Mouse (Mus musculus) spleen, adult 12 weeks (tissue): ENCODE measurements around the gene Epha5.

Experiments
- DNase-seq: peaks from one replicate; pipeline ENCODE4 v3.0.0; 2022; ENCODE audit warnings: low spot score

Gene Epha5

GRCm38 (mm10) chr5:84417062-84417879 is at the start of gene Epha5:
Gene Epha5, minus strand, starts transcription at chr5:84417382.
- no peak for DNase-seq

DNA sequence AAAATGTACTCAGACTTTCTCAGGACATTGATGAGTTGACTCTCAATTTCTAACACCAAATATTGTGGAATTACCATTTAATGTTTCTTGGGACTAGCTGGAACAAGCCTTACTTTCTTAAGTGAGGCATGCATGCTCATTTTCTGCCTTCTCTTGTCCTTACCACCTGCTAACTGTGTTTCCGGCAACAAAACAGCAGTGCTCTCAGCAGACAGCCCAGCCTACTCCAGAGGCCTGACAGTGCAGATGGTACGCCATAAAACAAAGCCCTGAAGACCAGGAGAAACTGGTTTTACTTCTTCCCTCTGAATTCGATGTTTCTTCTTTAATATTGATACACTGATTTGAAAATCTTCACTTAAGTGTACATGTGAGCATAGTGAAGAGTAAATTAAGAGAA is 39.0 kb upstream of the Epha5 start:
- DNase-seq = no peak

DNA sequence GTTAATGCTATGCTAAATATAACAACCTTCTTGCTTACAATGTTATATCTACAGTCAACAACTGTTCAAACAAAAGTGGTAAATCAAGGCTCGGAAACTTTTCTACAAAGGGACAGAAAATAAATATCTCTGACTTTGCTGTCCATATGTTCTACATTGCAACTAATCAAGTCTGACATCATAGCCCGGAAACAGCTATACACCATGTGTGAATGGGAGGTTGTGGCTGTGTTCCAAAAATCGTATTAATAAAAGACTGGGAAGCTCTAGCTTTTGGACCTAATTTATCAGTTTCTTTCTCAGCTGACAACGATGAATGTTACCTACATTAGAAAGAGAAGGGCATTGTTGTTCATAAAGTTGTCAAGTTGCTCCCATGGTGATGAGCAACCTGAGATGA is 37.5 kb upstream of the Epha5 start:
- DNase-seq = no peak

GRCm38 (mm10) chr5:84453839-84454238 is 36.7 kb upstream of the Epha5 start:
- no peak for DNase-seq

DNA sequence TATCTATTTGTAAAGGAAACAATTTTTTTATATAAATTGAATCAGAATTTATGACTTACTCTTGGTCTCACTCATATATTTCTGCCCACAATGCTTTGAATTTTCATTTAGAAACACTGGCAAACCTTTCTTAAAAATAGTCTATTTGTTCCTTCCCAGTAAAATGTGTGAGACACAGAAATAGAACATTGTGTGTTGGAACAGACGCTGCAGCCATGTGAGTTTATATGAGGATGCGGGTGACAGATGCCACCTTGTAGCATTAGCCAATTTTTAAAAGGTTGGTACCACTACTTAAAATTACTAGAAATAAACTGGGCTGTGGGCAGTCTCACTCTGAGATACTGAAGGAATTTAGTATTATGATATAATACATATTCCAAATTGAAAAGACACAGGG is 23.1 kb upstream of the Epha5 start:
- no peak for DNase-seq

GRCm38 (mm10) chr5:84415961-84416821 is 991 bp downstream of the Epha5 start:
- DNase-seq = no peak

- DNase-seq = no peak
Observed at GRCm38 (mm10) chr5:84414931-84415431, 2.2 kb downstream of the Epha5 start.

GRCm38 (mm10) chr5:84413026-84413425 is 4.2 kb downstream of the Epha5 start:
- no peak for DNase-seq

DNA sequence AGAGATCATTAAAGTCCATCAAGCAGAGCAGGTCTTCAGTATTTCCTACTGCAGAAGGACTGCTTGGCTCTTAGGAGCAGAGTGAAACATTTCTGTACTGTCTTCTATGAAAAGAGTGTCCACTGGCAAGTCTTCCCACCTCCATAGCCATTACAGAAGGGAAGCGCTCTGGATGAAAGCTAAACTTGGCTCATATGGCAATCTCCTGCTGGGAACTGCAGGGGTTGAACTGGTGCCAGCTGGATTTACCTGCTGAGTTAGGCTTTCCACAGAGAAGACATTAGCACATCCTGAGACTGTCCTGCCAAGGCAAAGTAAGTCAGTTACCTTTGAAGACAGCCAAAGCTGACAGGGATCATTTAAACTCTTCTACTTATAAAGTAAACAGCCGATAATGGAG is 8.8 kb downstream of the Epha5 start:
- DNase-seq = no peak

DNA sequence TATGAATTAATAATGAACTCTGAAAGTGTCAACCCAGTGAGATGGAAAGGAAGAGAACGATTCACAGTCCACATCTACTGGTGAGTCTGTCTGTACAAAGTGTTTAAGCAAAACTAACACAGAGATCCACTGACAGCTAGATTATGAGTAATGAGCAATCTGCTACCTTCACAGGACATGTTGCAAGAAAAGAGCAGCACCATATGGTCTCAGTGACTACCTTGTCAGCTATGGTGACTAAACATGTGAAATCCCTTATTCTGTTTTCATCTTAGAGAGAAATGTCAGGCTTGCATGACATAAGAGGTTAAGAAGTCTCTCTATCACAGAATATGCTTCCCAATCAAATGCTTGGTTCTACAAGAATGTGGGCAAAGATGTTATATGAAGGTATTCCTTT is 20.1 kb downstream of the Epha5 start:
- DNase-seq = no peak

GRCm38 (mm10) chr5:84365334-84365733 is 51.8 kb downstream of the Epha5 start:
- DNase-seq = no peak

DNA sequence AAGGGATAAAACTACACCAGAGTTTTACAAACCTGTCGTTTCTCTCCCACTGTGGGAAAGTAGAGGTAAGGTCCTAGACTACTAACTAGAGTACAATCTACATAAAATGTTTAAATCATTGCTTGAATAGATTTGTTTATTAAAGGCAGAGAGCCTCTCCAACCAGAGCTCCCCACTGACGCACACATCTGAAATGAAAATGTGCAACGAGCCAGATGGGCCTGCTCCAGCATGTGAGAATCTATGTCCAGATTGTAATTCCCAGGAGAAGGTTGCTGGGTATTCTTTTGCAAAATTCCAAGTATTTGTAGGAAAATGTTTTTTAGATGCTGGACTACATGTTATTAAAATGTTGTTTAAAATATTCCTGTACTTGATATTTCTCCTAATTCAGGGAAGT is 57.8 kb downstream of the Epha5 start:
- no peak for DNase-seq

DNA sequence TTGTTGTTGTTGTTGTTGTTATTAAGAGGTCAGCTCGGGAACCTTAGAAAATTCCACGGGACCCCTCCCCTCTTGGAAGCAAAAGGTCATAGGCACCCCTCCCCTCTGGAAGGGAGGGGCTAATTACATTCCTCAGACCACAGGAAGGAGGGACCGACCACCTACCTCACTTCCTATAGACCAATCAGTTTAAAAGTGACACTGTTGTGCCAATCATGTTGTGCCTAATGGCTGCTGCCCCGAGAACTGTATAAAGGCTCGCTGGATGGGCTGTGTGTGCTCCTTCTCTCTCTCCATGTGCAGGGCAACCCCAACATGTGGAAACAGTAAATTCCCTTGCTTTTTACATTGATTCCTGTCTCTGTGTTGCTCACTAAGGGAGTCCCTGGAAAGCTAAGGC is 64.1 kb downstream of the Epha5 start:
- no peak for DNase-seq

- DNase-seq = no peak
Observed at GRCm38 (mm10) chr5:84346728-84347499, 70.3 kb downstream of the Epha5 start.

GRCm38 (mm10) chr5:84335834-84336465 is 81.2 kb downstream of the Epha5 start:
- DNase-seq = no peak

DNA sequence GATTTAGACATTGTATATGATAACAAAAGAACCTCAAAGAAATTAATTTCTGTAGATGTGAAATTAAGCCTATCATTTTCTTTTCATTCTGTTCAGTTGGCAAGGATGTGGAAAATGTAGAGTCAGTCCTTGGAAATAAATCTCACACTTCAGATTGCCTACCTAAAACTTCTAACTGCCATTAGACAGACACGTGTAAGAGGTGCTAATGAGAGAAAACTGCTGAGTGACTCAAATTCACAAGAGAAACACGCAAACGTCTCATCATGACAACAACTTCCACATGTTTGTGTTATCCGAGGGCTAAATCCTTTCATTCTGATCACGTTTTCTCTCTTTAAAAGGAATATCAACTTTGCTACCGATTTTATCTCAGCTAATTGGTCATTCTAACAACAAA is 82.7 kb downstream of the Epha5 start:
- no peak for DNase-seq

DNA sequence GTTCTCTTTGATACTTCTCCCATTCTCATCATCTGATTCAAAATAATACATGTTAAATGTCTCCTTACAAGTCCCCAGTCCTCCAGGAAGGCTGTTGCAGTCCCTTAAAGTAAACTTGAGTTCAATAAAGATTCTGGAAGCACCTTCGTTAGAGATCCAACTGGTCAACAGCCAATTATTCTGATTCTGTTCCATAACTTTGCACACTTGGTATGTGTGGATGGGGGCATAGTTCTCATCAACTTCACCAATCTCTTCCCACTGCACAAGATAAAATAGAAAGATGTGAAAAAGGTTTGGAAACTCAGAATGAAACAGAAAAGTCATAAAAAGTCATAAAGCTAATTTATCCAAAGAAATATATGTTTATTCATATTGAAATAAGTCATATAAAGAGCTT is 85.6 kb downstream of the Epha5 start:
- no peak for DNase-seq

DNA sequence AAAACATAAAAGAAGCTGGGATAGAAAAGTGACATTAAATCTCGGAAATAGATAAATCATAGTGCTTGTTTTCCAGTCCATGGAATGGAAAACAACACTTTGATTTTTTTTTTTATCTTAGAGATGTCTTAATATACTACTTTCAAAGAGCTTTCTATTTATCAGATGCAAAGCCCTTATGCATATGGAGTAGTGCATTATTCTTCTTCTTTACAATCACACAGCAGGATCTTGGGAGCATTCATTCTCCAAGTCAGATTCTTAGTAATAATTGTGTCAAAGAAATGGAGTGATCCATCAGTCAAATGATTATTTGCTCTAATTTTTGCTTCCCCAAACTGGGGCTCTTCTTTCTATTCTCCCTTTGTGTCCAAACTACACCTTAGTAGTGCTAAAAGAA is 96.6 kb downstream of the Epha5 start:
- no peak for DNase-seq

DNA sequence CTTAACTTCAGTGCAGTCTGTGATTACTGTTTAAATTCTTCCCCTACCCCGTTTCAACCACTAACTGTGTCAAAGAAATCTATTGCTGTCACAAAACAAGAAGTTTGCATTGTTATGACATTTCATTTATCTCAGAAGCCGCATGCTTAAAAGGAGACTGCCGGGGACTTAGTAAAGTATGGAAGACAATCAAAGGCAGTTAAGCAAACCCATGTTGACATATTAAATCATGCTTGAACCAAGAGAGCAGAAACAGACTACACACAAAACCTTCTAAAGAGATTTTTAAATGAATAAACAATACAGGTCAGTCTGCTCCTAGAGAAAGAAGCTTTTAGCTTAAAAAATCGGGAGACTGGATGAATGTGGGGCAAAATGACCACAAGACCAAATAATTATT is 97.0 kb downstream of the Epha5 start:
- DNase-seq = no peak

DNA sequence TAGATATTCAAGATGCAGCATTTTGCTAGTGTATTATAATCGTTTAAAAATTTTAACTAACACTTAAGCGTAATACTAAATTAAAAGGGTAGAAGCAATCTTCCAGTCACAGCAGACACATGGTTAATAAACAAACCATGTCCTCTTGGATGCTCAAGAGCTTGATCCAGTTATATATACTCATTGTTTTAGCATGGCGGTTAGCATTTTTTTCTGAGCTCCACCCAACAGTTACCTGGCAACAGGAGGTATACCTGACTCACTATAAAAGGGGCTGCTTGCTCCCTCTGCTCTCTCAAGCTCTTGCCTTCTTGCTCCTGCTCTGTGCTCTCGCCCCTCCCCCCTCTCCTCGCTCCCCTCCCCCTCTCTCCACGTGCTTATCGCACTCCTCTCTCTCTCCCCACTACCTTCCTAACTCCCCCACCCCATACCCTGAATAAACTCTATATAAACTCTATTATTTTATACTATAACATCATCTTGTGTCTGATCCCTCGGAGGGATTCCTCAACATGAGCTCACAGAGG is 98.3 kb downstream of the Epha5 start:
- DNase-seq = no peak

DNA sequence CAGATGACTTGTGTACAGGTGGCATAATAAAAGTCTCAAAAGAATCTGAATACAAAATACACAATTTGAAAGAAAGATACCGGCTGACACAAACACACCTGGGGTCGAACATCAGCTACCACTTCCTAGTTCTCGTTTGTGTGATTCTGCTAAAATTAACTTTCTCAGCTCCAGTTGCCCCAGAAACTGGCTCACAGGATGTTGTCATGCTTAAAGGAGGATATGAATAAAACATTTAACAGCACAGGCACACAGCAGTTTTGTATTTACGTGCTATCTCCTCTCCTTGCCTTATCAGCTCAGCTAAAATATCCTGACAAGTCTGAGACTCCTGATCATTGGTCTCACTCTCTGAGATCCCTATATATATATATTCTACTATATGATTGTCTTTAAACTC is 99.3 kb downstream of the Epha5 start:
- DNase-seq = no peak

DNA sequence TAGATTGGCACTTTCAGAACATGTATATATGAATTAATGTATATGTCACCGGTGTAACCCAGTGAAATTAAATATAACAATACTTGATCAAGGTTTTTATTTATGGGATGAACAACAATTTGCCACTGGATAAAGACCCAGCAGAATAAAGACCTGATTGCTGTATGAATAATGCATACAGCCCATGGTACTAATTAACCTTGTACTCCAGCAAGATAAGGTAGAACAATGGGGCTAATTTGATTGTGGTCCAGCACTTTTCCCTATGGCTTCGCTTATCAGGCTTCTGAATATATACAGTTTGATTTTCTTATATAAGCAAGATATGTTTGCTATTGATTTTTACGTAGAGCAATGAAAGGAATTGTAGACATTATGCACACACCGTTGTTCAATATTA is 103.6 kb downstream of the Epha5 start:
- DNase-seq = no peak
